Mouse (Mus musculus): ENCODE data around the gene Ano1. TPM values are rescaled to one million over a fixed set of nuclear protein-coding genes. Genes with fewer than 3 reads are reported as not detected.

The Ano1 gene
- total and polyA plus RNA-seq, 2 experiments from 2014 or later, result 5.8 to 8.3 TPM

- no peaks in the 10 kb centered on the region for H3K27me3 ChIP-seq (ENCODE audit: insufficient read depth, low read length)
These were observed 212.6 kb downstream of the Ano1 start for GRCm38 (mm10) chr7:144539146-144539545.

More at GRCm38 (mm10) chr7:144539146-144539545, 212.6 kb downstream of the Ano1 start:
- Histone ChIP-seq H3K4me2 (ENCODE audit: low read depth, low read length) (no peak overlapping the region), H3K9me3 (ENCODE audit: low read length) (no peaks in the 10 kb centered on the region), H3K4me3 (ENCODE audit: low read length) (no peak overlapping the region), H3K36me3 (ENCODE audit: insufficient read depth, low read length) (no peaks in the 10 kb centered on the region), H3K4me1 (ENCODE audit: insufficient read depth, low read length) (peaks cover 3% of the 10 kb centered on the region; the same call in 1 of the 2 replicates), H3K27ac (no peak overlapping the region), H3K9ac (replicated peaks; ENCODE audit: low read length) (no peak overlapping the region)
- DNase-seq (ENCODE audit: low spot score), result no peak
- 69% methylated on average over 2 of the region's 2 CpGs for WGBS
- no peak for TF ChIP-seq CTCF (IDR thresholded peaks at IDR 0.05; ENCODE audit: low read depth)
- no peak for ATAC-seq

Other genes with a start within 250 kb of the Ano1 start
- 27.4 and 36.2 TPM in 2 replicates for gene Ppfia1, start 198.2 kb downstream of the Ano1 start, total RNA-seq (2014; rRNA removed)
- gene Ppfia1, start 198.2 kb downstream of the Ano1 start, polyA plus RNA-seq (2015; fragmentation: Nextera tagmentation; extraction: Ambion mirVana), result 15.6 and 17.2 TPM in 2 replicates
- gene Fadd, start 169.5 kb downstream of the Ano1 start, total RNA-seq (2014; rRNA removed), result 3.4 and 4.3 TPM in 2 replicates
- 3.1 and 3.7 TPM in 2 replicates for gene Fadd, start 169.5 kb downstream of the Ano1 start, polyA plus RNA-seq (2015; fragmentation: Nextera tagmentation; extraction: Ambion mirVana)
- gene Fgf3, start 86.1 kb upstream of the Ano1 start, total RNA-seq (2014; rRNA removed), result 30.0 and 34.4 TPM in 2 replicates
- gene Fgf3, start 86.1 kb upstream of the Ano1 start, polyA plus RNA-seq (2015; fragmentation: Nextera tagmentation; extraction: Ambion mirVana), result 9.9 and 11.5 TPM in 2 replicates
- gene Fgf4, start 95.4 kb upstream of the Ano1 start, total RNA-seq (2014; rRNA removed), result not detected in 2 replicates
- not detected in 2 replicates for gene Fgf4, start 95.4 kb upstream of the Ano1 start, polyA plus RNA-seq (2015; fragmentation: Nextera tagmentation; extraction: Ambion mirVana)
- 9.9 and 11.3 TPM in 2 replicates for gene Fgf15, start 144.6 kb upstream of the Ano1 start, total RNA-seq (2014; rRNA removed)
- 9.1 and 9.4 TPM in 2 replicates for gene Fgf15, start 144.6 kb upstream of the Ano1 start, polyA plus RNA-seq (2015; fragmentation: Nextera tagmentation; extraction: Ambion mirVana)
- gene LTO1, start 163.1 kb upstream of the Ano1 start, total RNA-seq (2014; rRNA removed), result 22.6 and 25.9 TPM in 2 replicates
- gene LTO1, start 163.1 kb upstream of the Ano1 start, polyA plus RNA-seq (2015; fragmentation: Nextera tagmentation; extraction: Ambion mirVana), result 19.3 and 22.4 TPM in 2 replicates
- gene Ccnd1, start 188.0 kb upstream of the Ano1 start, total RNA-seq (2014; rRNA removed), result 49.7 and 67.8 TPM in 2 replicates
- 37.6 and 42.8 TPM in 2 replicates for gene Ccnd1, start 188.0 kb upstream of the Ano1 start, polyA plus RNA-seq (2015; fragmentation: Nextera tagmentation; extraction: Ambion mirVana)

All from hindbrain, postnatal 0 days (tissue).